Mouse (Mus musculus) kidney, embryonic 14.5 days (tissue): ENCODE measurements around the gene Crocc. TPM values are rescaled to one million over a fixed set of nuclear protein-coding genes. Genes with fewer than 3 reads are reported as not detected.

Experiments used
- ATAC-seq: fragments of 200-750 bp; cut with Nextera tagmentation; 2 replicates; pipeline ENCODE4 v1.8.0; 2017; ENCODE audit warnings: moderate number of reproducible peaks, mild to moderate bottlenecking, moderate TSS enrichment, moderate library complexity; ENCODE audit not compliant: low FRiP score, low TSS enrichment
- H3K27ac ChIP-seq: fragments of 300-500 bp; sonication (generic); 2 replicates; pipeline ENCODE4 v1.5.1; 2014; ENCODE audit warnings: low read depth, mild to moderate bottlenecking, low read length, moderate library complexity, mixed read lengths
- H3K27me3 ChIP-seq: fragments of 300-500 bp; sonication (generic); 2 replicates; pipeline ENCODE4 v1.6.1; 2014; ENCODE audit warnings: mild to moderate bottlenecking, low read length; ENCODE audit not compliant: control insufficient read depth, insufficient read depth
- H3K36me3 ChIP-seq: fragments of 300-500 bp; sonication (generic); 2 replicates; pipeline ENCODE4 v1.6.1; 2014; ENCODE audit warnings: low read length, mixed read lengths; ENCODE audit not compliant: control insufficient read depth, insufficient read depth
- H3K4me1 ChIP-seq: fragments of 300-500 bp; sonication (generic); 2 replicates; pipeline ENCODE4 v1.6.1; 2014; ENCODE audit warnings: low read length, mixed read lengths; ENCODE audit not compliant: control insufficient read depth, insufficient read depth
- H3K4me2 ChIP-seq: fragments of 300-500 bp; sonication (generic); replicated peaks from 2 replicates; pipeline ENCODE4 v1.6.1; 2014; ENCODE audit warnings: low read depth, mild to moderate bottlenecking, low read length
- H3K4me3 ChIP-seq: fragments of 300-500 bp; sonication (generic); 2 replicates; pipeline ENCODE4 v1.5.1; 2014; ENCODE audit warnings: mild to moderate bottlenecking, low read length
- H3K9ac ChIP-seq: fragments of 300-500 bp; sonication (generic); 2 replicates; pipeline ENCODE4 v1.6.1; 2014; ENCODE audit warnings: low read depth, mild to moderate bottlenecking, low read length, moderate library complexity
- H3K9me3 ChIP-seq: fragments of 300-500 bp; sonication (generic); 2 replicates; pipeline ENCODE4 v1.6.1; 2016; ENCODE audit warnings: low read length; ENCODE audit not compliant: control insufficient read depth
- WGBS: fragments of 180-500 bp; shearing (Covaris S2); extraction: QIAGEN DNeasy Blood & Tissue Kit; methylation state at CpG from one replicate; pipeline ENCODE4 v1.1.7; 2014; 5-methylcytosine and 5-hydroxymethylcytosine counted together
- polyA plus RNA-seq: library from polyadenylated mRNA; unstranded; fragments of >200 nt; fragmentation: Nextera tagmentation; extraction: Ambion mirVana; gene quantifications from 2 replicates; pipeline ENCODE4 v1.2.1, GENCODE M21; 2014

Crocc gene
- polyA plus RNA-seq, 1 experiment from 2014 or later, result 13.2 TPM

DNA sequence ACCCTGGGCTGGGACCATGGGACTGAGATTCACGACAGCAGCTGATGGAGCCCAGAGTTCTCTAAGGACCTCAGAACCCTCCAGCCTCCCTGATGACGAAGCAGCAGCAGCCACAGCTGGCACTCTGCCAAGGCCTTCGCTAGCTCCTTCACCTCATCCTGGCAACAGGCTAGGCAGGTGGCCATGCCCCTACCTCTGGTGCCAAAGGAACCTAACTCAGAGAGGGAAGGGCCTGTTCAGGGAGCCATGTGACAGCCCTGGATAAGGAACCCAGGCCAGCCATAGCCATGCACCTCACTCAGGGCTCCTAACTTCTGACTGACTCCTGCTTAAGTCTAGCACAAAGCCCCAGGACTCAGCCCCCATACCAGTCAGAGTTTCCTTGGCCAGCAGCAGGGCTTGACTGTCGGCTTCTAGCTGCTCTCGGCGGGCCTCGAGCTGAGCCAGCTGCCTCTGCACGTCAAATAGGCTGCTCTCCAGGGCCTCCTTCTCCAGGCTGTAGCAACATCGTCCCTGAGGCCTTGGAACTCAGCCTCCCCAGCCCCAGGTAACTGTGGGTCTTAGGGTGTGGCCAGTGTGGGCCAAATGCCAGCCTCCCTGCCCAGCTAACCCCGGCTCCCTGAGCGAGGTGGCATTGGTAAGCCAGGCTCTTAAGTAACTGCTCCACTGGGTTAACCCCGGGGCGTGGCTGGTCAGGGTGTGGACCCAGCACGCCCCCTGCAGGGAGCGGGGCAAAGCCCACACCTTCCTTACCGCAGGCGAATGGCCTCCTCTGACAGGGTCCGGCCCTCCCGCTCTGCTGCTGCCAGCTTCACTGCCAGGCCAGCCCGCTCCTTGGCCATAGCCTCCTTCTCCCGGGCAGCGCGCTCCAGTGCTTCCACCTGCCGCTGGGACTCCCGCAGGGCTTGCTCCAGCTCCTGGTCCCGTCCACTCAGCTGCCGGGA, 26.5 kb downstream of the Crocc start:
- WGBS, result 71% methylated on average over 27 of the region's 27 CpGs
- Histone ChIP-seq H3K27ac (no peak overlapping the region), H3K9me3 (no peaks in the 10 kb centered on the region), H3K9ac (no peak overlapping the region), H3K36me3 (peaks cover 82% of the 10 kb centered on the region), H3K4me2 (no peak overlapping the region), H3K4me1 (no peaks in the 10 kb centered on the region), H3K4me3 (no peak overlapping the region), H3K27me3 (no peaks in the 10 kb centered on the region)
- no peak for ATAC-seq

DNA sequence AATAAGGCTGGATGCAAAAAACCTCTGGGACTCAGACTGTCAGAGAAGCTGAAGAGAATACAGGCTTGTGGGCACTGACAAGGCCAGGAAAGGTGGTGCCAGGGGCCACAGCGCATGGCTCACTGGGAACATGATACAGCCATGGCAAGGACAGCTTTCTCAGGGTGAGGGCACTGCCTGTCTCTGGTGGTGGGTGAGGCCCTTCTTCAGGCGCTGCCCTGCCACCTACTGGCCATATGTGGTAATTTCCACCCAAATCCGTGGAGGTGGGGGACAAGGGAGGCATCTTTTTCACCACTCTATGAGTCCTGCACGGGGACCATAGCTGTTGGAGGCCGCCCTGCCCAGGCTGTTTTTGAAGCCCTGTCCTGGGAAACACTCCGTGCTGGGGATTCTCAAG, 28.6 kb downstream of the Crocc start:
- H3K27me3 ChIP-seq, result no peaks in the 10 kb centered on the region
- 10% methylated on average over 6 of the region's 6 CpGs for WGBS
- H3K9ac ChIP-seq, result no peak overlapping the region
- no peak overlapping the region for H3K4me3 ChIP-seq
- H3K36me3 ChIP-seq, result peaks cover 77% of the 10 kb centered on the region
- no peak overlapping the region for H3K4me2 ChIP-seq
- ATAC-seq, result peak; percentile 64
- H3K4me1 ChIP-seq, result no peaks in the 10 kb centered on the region
- no peak overlapping the region for H3K27ac ChIP-seq
- H3K9me3 ChIP-seq, result no peaks in the 10 kb centered on the region

DNA sequence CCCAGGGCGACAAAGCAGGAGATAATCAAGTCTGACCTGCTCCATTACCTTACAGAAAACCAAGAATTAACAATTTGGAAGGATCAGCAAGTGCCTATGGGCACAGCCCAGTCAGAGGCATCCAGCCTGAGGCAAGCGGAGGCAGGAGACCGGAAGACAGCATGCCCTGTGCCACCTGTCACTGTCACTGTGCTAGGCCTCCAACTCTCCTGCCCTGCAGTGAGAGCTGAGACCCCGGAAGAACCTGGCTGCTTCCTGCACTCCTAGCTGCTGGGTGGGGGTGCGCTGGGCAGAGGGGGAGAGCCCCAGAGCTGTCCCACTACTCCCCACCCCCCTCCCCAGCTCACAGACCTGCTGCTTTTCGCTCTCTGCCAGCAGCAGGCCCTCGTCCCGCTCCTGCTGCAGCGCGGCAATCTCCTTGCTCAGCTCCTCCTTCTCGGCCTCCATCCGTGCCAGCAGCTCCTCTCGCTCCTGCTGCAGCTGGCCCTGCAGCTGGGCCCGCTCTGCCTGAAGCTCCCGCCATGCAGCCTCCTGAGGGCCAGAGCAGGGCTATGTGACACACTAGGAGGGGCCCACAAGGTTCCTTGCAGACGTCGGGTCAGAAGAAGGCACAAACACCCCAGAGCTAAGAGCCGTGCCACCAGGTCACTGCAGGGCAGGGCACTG, 29.7 kb downstream of the Crocc start:
- H3K36me3 ChIP-seq, result peaks cover 79% of the 10 kb centered on the region
- 94% methylated on average over 18 of the region's 18 CpGs for WGBS

DNA sequence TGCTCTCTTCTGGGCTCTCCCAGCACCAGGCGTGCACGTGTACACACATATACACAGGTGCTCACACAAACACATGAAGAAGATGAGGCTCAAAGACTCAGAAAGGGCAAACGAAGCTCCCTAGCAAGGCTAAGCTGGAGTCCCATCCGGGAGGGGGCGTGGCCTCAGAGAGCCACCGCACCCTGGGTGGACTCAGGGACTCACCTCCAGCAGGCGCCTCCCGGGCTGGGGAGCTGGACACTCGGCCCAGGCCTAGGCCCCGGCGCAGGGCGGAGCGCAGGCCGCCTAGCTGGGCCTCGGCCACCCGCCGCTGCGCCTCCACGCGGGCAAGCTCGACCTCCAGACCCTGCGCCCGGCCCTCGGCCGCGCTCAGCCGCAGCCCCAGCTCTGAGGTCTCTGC, 35.4 kb downstream of the Crocc start:
- Histone ChIP-seq H3K9ac (no peak overlapping the region), H3K4me1 (peaks cover 22% of the 10 kb centered on the region), H3K27ac (no peak overlapping the region), H3K9me3 (no peaks in the 10 kb centered on the region), H3K36me3 (peaks cover 53% of the 10 kb centered on the region), H3K4me3 (no peak overlapping the region), H3K27me3 (no peaks in the 10 kb centered on the region), H3K4me2 (no peak overlapping the region)
- ATAC-seq, result no peak
- 86% methylated on average over 27 of the region's 27 CpGs for WGBS

More for the DNA sequence above, 29.7 kb downstream of the Crocc start:
- no peak overlapping the region for H3K4me2 ChIP-seq
- no peaks in the 10 kb centered on the region for H3K9me3 ChIP-seq
- H3K4me1 ChIP-seq, result no peaks in the 10 kb centered on the region
- H3K4me3 ChIP-seq, result no peak overlapping the region
- H3K27me3 ChIP-seq, result no peaks in the 10 kb centered on the region
- no peak for ATAC-seq
- no peak overlapping the region for H3K27ac ChIP-seq
- H3K9ac ChIP-seq, result no peak overlapping the region

- Histone ChIP-seq H3K27ac (no peak overlapping the region), H3K36me3 (peaks cover 51% of the 10 kb centered on the region), H3K27me3 (no peaks in the 10 kb centered on the region), H3K4me2 (no peak overlapping the region), H3K4me1 (peaks cover 25% of the 10 kb centered on the region), H3K4me3 (no peak overlapping the region), H3K9ac (no peak overlapping the region), H3K9me3 (no peaks in the 10 kb centered on the region)
- 70% methylated on average over 9 of the region's 9 CpGs for WGBS
- no peak for ATAC-seq
These were observed 36.3 kb downstream of the Crocc start for GRCm38 (mm10) chr4:141024052-141024451.

- Histone ChIP-seq H3K27me3 (no peaks in the 10 kb centered on the region), H3K9me3 (no peaks in the 10 kb centered on the region), H3K4me3 (no peak overlapping the region), H3K9ac (peak overlapping the region; percentile 48; the same call in 1 of the 2 replicates), H3K4me1 (peaks cover 25% of the 10 kb centered on the region), H3K36me3 (peaks cover 40% of the 10 kb centered on the region), H3K4me2 (no peak overlapping the region), H3K27ac (peak overlapping the region; percentile 85)
- no peak for ATAC-seq
- 70% methylated on average over 11 of the region's 11 CpGs for WGBS
These were observed 38.8 kb downstream of the Crocc start for GRCm38 (mm10) chr4:141021614-141021929.

DNA sequence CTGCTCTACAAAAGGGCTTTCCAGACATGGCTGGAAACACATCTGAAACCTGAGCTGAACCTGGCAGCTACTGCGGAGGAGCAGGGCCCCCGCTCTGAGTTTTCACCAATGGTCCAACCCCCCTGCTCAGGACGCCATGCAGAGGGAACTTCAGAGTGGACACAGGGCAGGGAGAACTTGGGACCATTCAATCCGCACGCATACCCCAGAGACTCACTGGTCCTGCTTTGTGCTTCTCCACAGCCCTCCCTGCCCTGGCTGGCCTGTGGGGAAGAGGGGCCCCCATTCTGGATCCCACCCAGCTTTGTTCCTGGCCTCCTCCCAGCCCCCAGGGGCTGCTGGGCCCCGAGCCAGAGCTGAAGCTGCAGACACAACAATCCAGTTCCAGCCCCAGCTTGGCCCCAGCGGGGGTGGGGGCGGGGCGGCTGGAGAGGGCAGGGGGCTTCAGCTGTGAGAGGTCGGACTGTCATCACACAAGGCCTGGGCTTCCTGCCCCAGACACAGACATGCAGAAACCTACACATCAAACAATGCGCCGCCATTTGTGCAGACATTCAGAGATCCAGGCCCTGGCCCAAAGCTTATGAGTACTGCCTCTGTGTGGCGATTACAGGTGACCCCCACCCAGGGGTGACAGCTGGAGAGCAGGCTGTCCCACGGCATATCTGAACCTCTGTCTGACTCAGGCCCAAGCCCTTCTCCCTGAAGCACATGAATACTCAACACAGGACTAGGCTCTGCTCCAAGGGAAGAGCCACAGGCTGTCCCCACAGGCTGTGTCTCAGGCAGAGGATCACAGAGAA, 39.3 kb downstream of the Crocc start:
- H3K27ac ChIP-seq, result peak overlapping the region; percentile 85
- H3K4me1 ChIP-seq, result peaks cover 25% of the 10 kb centered on the region

DNA sequence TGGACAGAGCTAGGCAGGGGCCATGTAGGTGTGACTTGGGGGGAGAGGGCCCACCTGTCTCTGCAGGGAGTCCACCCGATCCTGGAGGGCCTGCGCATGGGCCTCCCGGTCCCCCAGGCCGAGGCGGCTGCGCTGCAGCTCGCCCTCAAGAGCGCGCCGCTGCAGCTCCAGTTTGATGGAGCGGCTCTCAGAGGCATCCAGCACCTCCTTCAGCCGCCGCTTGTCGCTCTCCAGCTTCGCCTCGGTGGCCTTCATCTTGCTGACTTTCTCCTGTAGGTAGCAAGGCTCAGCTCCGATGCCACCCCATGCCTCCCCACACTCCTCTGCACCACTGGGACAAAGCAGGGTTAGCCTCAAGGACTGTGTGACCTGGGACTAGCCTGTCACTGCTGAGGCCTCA, 40.1 kb downstream of the Crocc start:
- no peak overlapping the region for H3K9ac ChIP-seq
- ATAC-seq, result no peak
- H3K4me2 ChIP-seq, result no peak overlapping the region

More for the DNA sequence above, 39.3 kb downstream of the Crocc start:
- H3K4me2 ChIP-seq, result peak overlapping the region; percentile 27
- peaks cover 42% of the 10 kb centered on the region for H3K36me3 ChIP-seq
- H3K9ac ChIP-seq, result peak overlapping the region; percentile 48; the same call in 1 of the 2 replicates
- no peaks in the 10 kb centered on the region for H3K9me3 ChIP-seq
- H3K4me3 ChIP-seq, result no peak overlapping the region
- peak; percentile 71 for ATAC-seq
- no peaks in the 10 kb centered on the region for H3K27me3 ChIP-seq
- 18% methylated on average over 14 of the region's 14 CpGs for WGBS

More for the DNA sequence above, 40.1 kb downstream of the Crocc start:
- H3K4me3 ChIP-seq, result no peak overlapping the region
- peaks cover 25% of the 10 kb centered on the region for H3K4me1 ChIP-seq
- no peaks in the 10 kb centered on the region for H3K9me3 ChIP-seq
- peak overlapping the region; percentile 85; the same call in 1 of the 2 replicates for H3K27ac ChIP-seq
- H3K36me3 ChIP-seq, result peaks cover 47% of the 10 kb centered on the region
- 81% methylated on average over 17 of the region's 17 CpGs for WGBS
- H3K27me3 ChIP-seq, result no peaks in the 10 kb centered on the region
